Mouse (Mus musculus) embryonic facial prominence, embryonic 14.5 days (tissue): ENCODE measurements around the gene Rsph3b. TPM values are rescaled to one million over a fixed set of nuclear protein-coding genes. Genes with fewer than 3 reads are reported as not detected.
"Not testable (repeated sequence)": the region's sequence is repeated elsewhere in the genome, so short reads cannot be mapped to it uniquely, and the experiment has no call there.

Experiments used
- ATAC-seq: fragments of 200-750 bp; cut with Nextera tagmentation; 2 replicates; pipeline ENCODE4 v1.8.0; 2017; ENCODE audit warnings: low read depth, moderate number of reproducible peaks, moderate TSS enrichment
- DNase-seq: peaks from one replicate; pipeline ENCODE4 v3.0.0-alpha.2; 2015; ENCODE audit warnings: low spot score
- H3K27ac ChIP-seq: fragments of 300-500 bp; sonication (generic); replicated peaks from 2 replicates; pipeline ENCODE4 v1.5.1; 2014; ENCODE audit warnings: low read depth, mild to moderate bottlenecking, low read length, moderate library complexity
- H3K27me3 ChIP-seq: fragments of 300-500 bp; sonication (generic); replicated peaks from 2 replicates; pipeline ENCODE4 v1.6.1; 2014; ENCODE audit warnings: low read length; ENCODE audit not compliant: control insufficient read depth, insufficient read depth
- H3K36me3 ChIP-seq: fragments of 300-500 bp; sonication (generic); 2 replicates; pipeline ENCODE4 v1.6.1; 2014; ENCODE audit warnings: low read length, mixed read lengths; ENCODE audit not compliant: control insufficient read depth, insufficient read depth
- H3K4me1 ChIP-seq: fragments of 300-500 bp; sonication (generic); 2 replicates; pipeline ENCODE4 v1.6.1; 2014; ENCODE audit warnings: antibody characterized with exemption, low read length; ENCODE audit not compliant: control insufficient read depth, insufficient read depth
- H3K4me2 ChIP-seq: fragments of 300-500 bp; sonication (generic); 2 replicates; pipeline ENCODE4 v1.6.1; 2014; ENCODE audit warnings: low read depth, mild to moderate bottlenecking, low read length, moderate library complexity, mixed read lengths
- H3K4me3 ChIP-seq: fragments of 300-500 bp; sonication (generic); 2 replicates; pipeline ENCODE4 v1.5.1; 2014; ENCODE audit warnings: low read depth, mild to moderate bottlenecking, low read length
- H3K9ac ChIP-seq: fragments of 300-500 bp; sonication (generic); 2 replicates; pipeline ENCODE4 v1.6.1; 2014; ENCODE audit warnings: low read depth, mild to moderate bottlenecking, low read length, moderate library complexity, mixed read lengths
- H3K9me3 ChIP-seq: fragments of 300-500 bp; sonication (generic); 2 replicates; pipeline ENCODE4 v1.6.1; 2016; ENCODE audit warnings: low read length; ENCODE audit not compliant: control insufficient read depth
- WGBS: fragments of 180-500 bp; shearing (Covaris S2); extraction: QIAGEN DNeasy Blood & Tissue Kit; methylation state at CpG from one replicate; pipeline ENCODE4 v1.1.7; 2014; 5-methylcytosine and 5-hydroxymethylcytosine counted together
- polyA plus RNA-seq: library from polyadenylated mRNA; unstranded; fragments of >200 nt; fragmentation: Nextera tagmentation; extraction: Ambion mirVana; gene quantifications from 2 replicates; pipeline ENCODE4 v1.2.1, GENCODE M21; 2014

Gene Rsph3b
- polyA plus RNA-seq, 1 experiment from 2014 or later, result 43.2 TPM

- H3K9me3 ChIP-seq, H3K27me3 ChIP-seq, ATAC-seq, H3K36me3 ChIP-seq, DNase-seq, H3K27ac ChIP-seq, H3K4me3 ChIP-seq, H3K9ac ChIP-seq, H3K4me1 ChIP-seq, H3K4me2 ChIP-seq: not testable (repeated sequence)
- 90% methylated on average over 3 of the region's 3 CpGs for WGBS
These were observed 29.1 kb downstream of the Rsph3b start for GRCm38 (mm10) chr17:6919388-6919787.

DNA sequence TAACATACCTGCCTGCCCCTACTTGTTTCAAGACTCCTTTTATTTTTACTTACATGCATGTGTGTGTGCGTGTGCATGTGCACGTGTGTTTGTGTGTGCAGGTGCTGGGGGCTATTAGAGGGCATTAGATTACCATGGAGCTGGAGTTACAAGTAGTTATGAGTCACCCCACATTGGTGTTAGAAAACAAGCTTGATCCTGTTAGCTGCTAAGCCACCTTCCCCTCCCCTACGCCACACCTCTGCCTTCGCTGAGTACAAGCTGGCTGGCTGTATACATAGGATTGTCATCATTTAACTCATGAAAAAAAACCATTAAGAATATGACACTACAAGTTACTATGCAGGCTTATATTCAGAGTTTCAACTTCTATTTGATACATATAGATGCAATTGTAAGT is 33.2 kb downstream of the Rsph3b start:
- not testable (repeated sequence) for H3K4me3 ChIP-seq, H3K4me1 ChIP-seq, H3K9me3 ChIP-seq, DNase-seq, H3K27me3 ChIP-seq, H3K36me3 ChIP-seq, H3K9ac ChIP-seq, H3K4me2 ChIP-seq, H3K27ac ChIP-seq
- peak; percentile 37; the same call in 1 of the 2 replicates for ATAC-seq
- 87% methylated on average over 2 of the region's 4 CpGs for WGBS

DNA sequence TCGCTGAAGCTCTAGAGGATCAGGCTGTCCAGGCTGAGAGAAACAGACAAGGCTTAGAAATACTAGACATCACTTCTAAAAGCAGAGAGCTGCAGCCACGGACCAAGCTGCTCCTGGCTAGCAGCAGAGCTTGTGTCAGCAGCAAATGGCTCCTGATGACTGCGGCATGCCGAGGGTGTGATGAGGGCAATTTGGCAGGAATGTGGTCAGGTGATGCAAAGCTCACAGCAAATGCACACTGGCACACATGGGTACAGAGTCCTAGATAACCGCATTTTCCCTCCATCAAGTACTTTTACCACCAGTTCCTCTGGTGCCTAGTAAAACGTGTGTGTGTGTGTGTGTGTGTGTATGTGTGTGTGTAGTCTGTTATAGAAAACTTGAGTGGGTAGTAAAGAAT is 34.4 kb downstream of the Rsph3b start:
- H3K4me1 ChIP-seq, H3K36me3 ChIP-seq, H3K9ac ChIP-seq, H3K27me3 ChIP-seq, H3K27ac ChIP-seq, ATAC-seq, DNase-seq, H3K4me2 ChIP-seq, H3K4me3 ChIP-seq, H3K9me3 ChIP-seq: not testable (repeated sequence)
- 61% methylated on average over 1 of the region's 6 CpGs for WGBS

GRCm38 (mm10) chr17:6900361-6900760 is 48.1 kb downstream of the Rsph3b start:
- WGBS, result 87% methylated on average over 1 of the region's 2 CpGs

DNA sequence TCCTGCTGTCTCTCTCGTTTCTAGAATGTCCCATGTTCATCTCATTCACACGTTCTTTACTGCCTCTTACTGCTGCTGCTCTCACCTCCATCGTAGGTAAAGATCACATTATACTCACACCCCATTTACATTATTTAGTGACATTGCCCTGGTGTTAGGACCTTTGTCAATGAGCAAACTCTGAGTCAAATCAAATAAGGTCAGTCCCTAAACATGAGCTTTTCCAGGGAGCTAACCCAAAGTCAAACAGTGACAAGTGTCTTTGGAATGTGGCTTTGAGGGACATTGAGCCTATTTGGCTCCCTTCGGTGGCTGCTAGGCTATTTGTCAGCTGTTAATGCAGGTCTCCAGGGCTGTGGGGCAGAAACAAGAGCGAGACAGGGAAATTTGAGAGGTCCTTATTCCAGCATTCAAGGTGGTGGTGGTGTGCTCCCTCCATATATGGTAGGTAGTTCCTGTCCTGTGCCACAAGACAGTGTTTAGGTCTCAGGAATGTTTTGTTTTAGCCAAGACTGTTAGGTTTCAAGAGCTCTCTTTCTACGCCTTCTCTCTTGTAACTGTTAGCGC is 50.4 kb downstream of the Rsph3b start:
- H3K4me1 ChIP-seq, H3K9ac ChIP-seq, H3K4me2 ChIP-seq, H3K9me3 ChIP-seq, ATAC-seq, DNase-seq, H3K27ac ChIP-seq, H3K4me3 ChIP-seq, H3K27me3 ChIP-seq, H3K36me3 ChIP-seq: not testable (repeated sequence)
- 77% methylated on average over 5 of the region's 7 CpGs for WGBS

More at GRCm38 (mm10) chr17:6900361-6900760, 48.1 kb downstream of the Rsph3b start:
- not testable (repeated sequence) for H3K4me3 ChIP-seq, H3K4me1 ChIP-seq, H3K27me3 ChIP-seq, H3K9me3 ChIP-seq, DNase-seq, ATAC-seq, H3K4me2 ChIP-seq, H3K9ac ChIP-seq, H3K36me3 ChIP-seq, H3K27ac ChIP-seq

DNA sequence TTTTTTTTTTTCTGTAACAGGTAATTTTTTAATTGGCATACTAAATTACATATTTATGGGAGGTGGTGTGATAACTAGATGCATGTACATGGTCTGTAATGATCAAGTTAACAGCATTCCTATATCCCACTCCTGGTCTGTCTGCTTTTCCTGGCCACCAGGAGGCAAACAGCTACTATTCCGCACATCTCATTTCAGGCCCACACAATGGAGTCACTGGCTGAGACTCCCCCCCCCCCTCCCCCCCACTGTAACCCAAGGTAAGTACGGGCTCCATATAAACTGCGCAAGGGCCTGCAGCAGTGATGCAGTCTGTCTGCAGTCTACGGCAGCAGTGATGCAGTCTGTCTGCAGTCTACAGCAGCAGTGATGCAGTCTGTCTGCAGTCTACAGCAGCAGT is 51.7 kb downstream of the Rsph3b start:
- DNase-seq (no peak), ATAC-seq (no peak)
- H3K27ac ChIP-seq, result no peak overlapping the region
- H3K4me2 ChIP-seq, result no peak overlapping the region
- H3K36me3 ChIP-seq, result no peaks in the 10 kb centered on the region
- no peak overlapping the region for H3K9ac ChIP-seq
- H3K9me3 ChIP-seq, result no peaks in the 10 kb centered on the region
- H3K4me1 ChIP-seq, result no peaks in the 10 kb centered on the region
- no peak overlapping the region for H3K4me3 ChIP-seq
- H3K27me3 ChIP-seq, result no peaks in the 10 kb centered on the region
- WGBS, result 53% methylated on average over 4 of the region's 4 CpGs

- Histone ChIP-seq H3K4me2 (no peak overlapping the region), H3K27ac (no peak overlapping the region), H3K9me3 (no peaks in the 10 kb centered on the region), H3K27me3 (no peaks in the 10 kb centered on the region), H3K4me1 (no peaks in the 10 kb centered on the region), H3K9ac (no peak overlapping the region), H3K4me3 (no peak overlapping the region), H3K36me3 (no peaks in the 10 kb centered on the region)
- DNase-seq (no peak), ATAC-seq (no peak)
- 49% methylated on average over 10 of the region's 10 CpGs for WGBS
These were observed 55.1 kb downstream of the Rsph3b start for GRCm38 (mm10) chr17:6893332-6893731.

DNA sequence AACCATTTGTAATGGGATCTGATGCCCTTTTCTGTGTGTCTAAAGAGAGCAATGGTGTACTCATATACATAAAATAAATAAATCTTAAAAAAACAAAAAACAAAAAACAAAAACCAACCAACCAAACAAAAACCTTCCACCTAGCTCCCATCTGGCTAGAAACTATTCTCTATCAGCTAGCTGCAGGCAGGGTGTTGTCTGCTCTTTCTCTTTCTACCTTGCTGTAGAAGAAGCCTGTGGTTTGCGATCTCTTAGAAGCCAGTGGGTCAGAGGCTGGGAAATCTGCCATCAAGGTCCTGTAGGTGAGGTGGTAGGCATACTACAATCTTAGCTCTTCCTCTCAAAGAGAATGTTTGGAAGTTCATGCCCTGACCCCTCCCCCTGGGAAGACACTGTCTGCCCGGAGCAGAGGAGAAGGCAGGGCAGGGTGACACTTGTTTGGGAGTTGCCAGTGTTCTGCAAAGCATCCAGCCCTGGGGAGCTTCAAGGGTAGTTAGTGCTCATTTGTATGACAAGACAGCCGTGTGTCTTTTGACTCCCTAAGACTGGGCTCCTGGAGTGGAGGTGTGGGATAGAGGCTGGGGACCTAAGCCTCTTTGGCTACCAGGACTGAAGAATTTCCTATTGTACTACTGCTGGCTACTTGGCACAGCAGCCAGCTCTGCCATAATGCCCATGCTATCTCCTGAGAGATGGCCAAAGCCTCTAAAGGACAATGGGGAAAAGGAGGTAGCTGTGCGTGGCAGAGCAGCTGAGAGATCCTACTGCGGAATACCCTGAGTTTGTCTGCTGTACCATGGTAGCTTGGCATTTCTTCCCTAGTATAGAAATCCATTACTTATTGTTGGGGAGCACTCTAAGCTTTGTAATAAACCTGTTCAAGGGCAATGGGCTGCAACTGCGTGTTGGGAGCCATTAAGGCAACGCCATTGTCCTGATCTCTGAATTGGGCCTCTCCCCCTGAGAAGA is 56.2 kb downstream of the Rsph3b start:
- no peaks in the 10 kb centered on the region for H3K9me3 ChIP-seq
- no peak overlapping the region for H3K9ac ChIP-seq
- H3K4me1 ChIP-seq, result no peaks in the 10 kb centered on the region
- no peak overlapping the region for H3K27ac ChIP-seq
- no peak overlapping the region for H3K4me3 ChIP-seq
- DNase-seq (no peak), ATAC-seq (no peak)
- no peaks in the 10 kb centered on the region for H3K36me3 ChIP-seq
- no peak overlapping the region for H3K4me2 ChIP-seq
- 82% methylated on average over 6 of the region's 7 CpGs for WGBS
- H3K27me3 ChIP-seq, result no peaks in the 10 kb centered on the region
